Mouse (Mus musculus): ENCODE results near the gene Clk1. TPM values are rescaled to one million over a fixed set of nuclear protein-coding genes. Genes with fewer than 3 reads are reported as not detected.
A peak's percentile ranks its signal among the peaks of the same experiment; 100 is the strongest.

Gene Clk1
- polyA plus RNA-seq (2016; fragmentation: Nextera tagmentation; extraction: Ambion mirVana) = 123 and 145 TPM in 2 replicates

- no peaks in the 10 kb centered on the region for H3K9me3 ChIP-seq (replicated peaks)
- H3K27ac ChIP-seq (replicated peaks) = peak within 1 kb of the TSS; percentile 100
- H3K4me3 ChIP-seq = peak within 1 kb of the TSS; percentile 100
- peaks cover 36% of the 10 kb centered on the region for H3K36me3 ChIP-seq
- H3K27me3 ChIP-seq (ENCODE audit: low read depth, poor library complexity, severe bottlenecking) = no peaks in the 10 kb centered on the region
- under 1% methylated on average over 79 of the region's 79 CpGs for WGBS
- peak; percentile 93 for DNase-seq (ENCODE audit: low spot score)
- H3K4me1 ChIP-seq = peaks cover 21% of the 10 kb centered on the region
Observed at GRCm38 (mm10) chr1:58423371-58424248, at the start of gene Clk1. Gene Clk1 (minus strand): TSS chr1:58424066.

- H3K27me3 ChIP-seq (ENCODE audit: low read depth, poor library complexity, severe bottlenecking) = no peaks in the 10 kb centered on the region
- H3K36me3 ChIP-seq = peaks cover 98% of the 10 kb centered on the region
- DNase-seq (ENCODE audit: low spot score) = no peak
- no peaks in the 10 kb centered on the region for H3K9me3 ChIP-seq (replicated peaks)
- H3K4me1 ChIP-seq = no peaks in the 10 kb centered on the region
- 95% methylated on average over 4 of the region's 4 CpGs for WGBS
- H3K27ac ChIP-seq (replicated peaks) = no peak overlapping the region
- H3K4me3 ChIP-seq = no peak overlapping the region
Observed at GRCm38 (mm10) chr1:58465561-58465960, 41.7 kb upstream of the Clk1 start.

GRCm38 (mm10) chr1:58465042-58465441 is 41.2 kb upstream of the Clk1 start:
- Histone ChIP-seq H3K36me3 (peaks cover 98% of the 10 kb centered on the region), H3K4me3 (no peak overlapping the region), H3K27ac (replicated peaks) (no peak overlapping the region), H3K27me3 (ENCODE audit: low read depth, poor library complexity, severe bottlenecking) (no peaks in the 10 kb centered on the region), H3K4me1 (no peaks in the 10 kb centered on the region), H3K9me3 (replicated peaks) (no peaks in the 10 kb centered on the region)
- no peak for DNase-seq (ENCODE audit: low spot score)
- WGBS = 94% methylated on average over 4 of the region's 4 CpGs

- 94% methylated on average over 2 of the region's 2 CpGs for WGBS
Observed at GRCm38 (mm10) chr1:58463935-58464334, 40.1 kb upstream of the Clk1 start.

GRCm38 (mm10) chr1:58460566-58460965 is 36.7 kb upstream of the Clk1 start:
- 93% methylated on average over 3 of the region's 3 CpGs for WGBS

More at GRCm38 (mm10) chr1:58463935-58464334, 40.1 kb upstream of the Clk1 start:
- Histone ChIP-seq H3K27ac (replicated peaks) (no peak overlapping the region), H3K4me1 (no peaks in the 10 kb centered on the region), H3K9me3 (replicated peaks) (no peaks in the 10 kb centered on the region), H3K27me3 (ENCODE audit: low read depth, poor library complexity, severe bottlenecking) (no peaks in the 10 kb centered on the region), H3K36me3 (peaks cover 98% of the 10 kb centered on the region), H3K4me3 (no peak overlapping the region)
- no peak for DNase-seq (ENCODE audit: low spot score)

GRCm38 (mm10) chr1:58458867-58459266 is 35.0 kb upstream of the Clk1 start:
- DNase-seq (ENCODE audit: low spot score) = no peak

More at GRCm38 (mm10) chr1:58460566-58460965, 36.7 kb upstream of the Clk1 start:
- Histone ChIP-seq H3K4me3 (no peak overlapping the region), H3K4me1 (no peaks in the 10 kb centered on the region), H3K9me3 (replicated peaks) (no peaks in the 10 kb centered on the region), H3K27ac (replicated peaks) (no peak overlapping the region), H3K27me3 (ENCODE audit: low read depth, poor library complexity, severe bottlenecking) (no peaks in the 10 kb centered on the region), H3K36me3 (peaks cover 99% of the 10 kb centered on the region)
- no peak for DNase-seq (ENCODE audit: low spot score)

GRCm38 (mm10) chr1:58458175-58458574 is 34.3 kb upstream of the Clk1 start:
- no peaks in the 10 kb centered on the region for H3K4me1 ChIP-seq
- H3K27me3 ChIP-seq (ENCODE audit: low read depth, poor library complexity, severe bottlenecking) = no peaks in the 10 kb centered on the region
- H3K36me3 ChIP-seq = peaks cover 99% of the 10 kb centered on the region
- H3K27ac ChIP-seq (replicated peaks) = no peak overlapping the region
- WGBS = 94% methylated on average over 5 of the region's 5 CpGs
- no peaks in the 10 kb centered on the region for H3K9me3 ChIP-seq (replicated peaks)
- H3K4me3 ChIP-seq = no peak overlapping the region
- no peak for DNase-seq (ENCODE audit: low spot score)

More at GRCm38 (mm10) chr1:58458867-58459266, 35.0 kb upstream of the Clk1 start:
- 93% methylated on average over 2 of the region's 2 CpGs for WGBS
- no peak overlapping the region for H3K4me3 ChIP-seq
- H3K36me3 ChIP-seq = peaks cover 99% of the 10 kb centered on the region
- H3K27me3 ChIP-seq (ENCODE audit: low read depth, poor library complexity, severe bottlenecking) = no peaks in the 10 kb centered on the region
- H3K4me1 ChIP-seq = no peaks in the 10 kb centered on the region
- no peaks in the 10 kb centered on the region for H3K9me3 ChIP-seq (replicated peaks)
- H3K27ac ChIP-seq (replicated peaks) = no peak overlapping the region

GRCm38 (mm10) chr1:58454316-58454715 is 30.4 kb upstream of the Clk1 start:
- H3K27me3 ChIP-seq (ENCODE audit: low read depth, poor library complexity, severe bottlenecking) = no peaks in the 10 kb centered on the region
- DNase-seq (ENCODE audit: low spot score) = no peak
- no peaks in the 10 kb centered on the region for H3K9me3 ChIP-seq (replicated peaks)
- no peak overlapping the region for H3K27ac ChIP-seq (replicated peaks)
- 92% methylated on average over 6 of the region's 6 CpGs for WGBS
- peaks cover 95% of the 10 kb centered on the region for H3K36me3 ChIP-seq
- no peak overlapping the region for H3K4me3 ChIP-seq
- H3K4me1 ChIP-seq = no peaks in the 10 kb centered on the region

GRCm38 (mm10) chr1:58448396-58448795 is 24.5 kb upstream of the Clk1 start:
- H3K4me1 ChIP-seq = peaks cover 28% of the 10 kb centered on the region
- peaks cover 61% of the 10 kb centered on the region for H3K36me3 ChIP-seq
- no peaks in the 10 kb centered on the region for H3K9me3 ChIP-seq (replicated peaks)
- no peaks in the 10 kb centered on the region for H3K27me3 ChIP-seq (ENCODE audit: low read depth, poor library complexity, severe bottlenecking)
- no peak for DNase-seq (ENCODE audit: low spot score)
- H3K4me3 ChIP-seq = no peak overlapping the region
- WGBS = 92% methylated on average over 7 of the region's 7 CpGs
- no peak overlapping the region for H3K27ac ChIP-seq (replicated peaks)

GRCm38 (mm10) chr1:58447766-58448165 is 23.9 kb upstream of the Clk1 start:
- no peak overlapping the region for H3K4me3 ChIP-seq
- H3K27me3 ChIP-seq (ENCODE audit: low read depth, poor library complexity, severe bottlenecking) = no peaks in the 10 kb centered on the region
- DNase-seq (ENCODE audit: low spot score) = no peak
- no peaks in the 10 kb centered on the region for H3K9me3 ChIP-seq (replicated peaks)
- 96% methylated on average over 7 of the region's 7 CpGs for WGBS
- H3K4me1 ChIP-seq = peaks cover 28% of the 10 kb centered on the region
- H3K27ac ChIP-seq (replicated peaks) = no peak overlapping the region
- peaks cover 58% of the 10 kb centered on the region for H3K36me3 ChIP-seq

- Histone ChIP-seq H3K27me3 (ENCODE audit: low read depth, poor library complexity, severe bottlenecking) (no peaks in the 10 kb centered on the region), H3K36me3 (peaks cover 59% of the 10 kb centered on the region), H3K9me3 (replicated peaks) (no peaks in the 10 kb centered on the region), H3K27ac (replicated peaks) (peak overlapping the region; percentile 91), H3K4me1 (peaks cover 28% of the 10 kb centered on the region), H3K4me3 (peak overlapping the region; percentile 77)
- 16% methylated on average over 11 of the region's 11 CpGs for WGBS
- no peak for DNase-seq (ENCODE audit: low spot score)
Observed at GRCm38 (mm10) chr1:58445861-58446260, 22.0 kb upstream of the Clk1 start.

- Histone ChIP-seq H3K9me3 (replicated peaks) (no peaks in the 10 kb centered on the region), H3K27me3 (ENCODE audit: low read depth, poor library complexity, severe bottlenecking) (no peaks in the 10 kb centered on the region), H3K4me1 (peaks cover 28% of the 10 kb centered on the region), H3K27ac (replicated peaks) (peak within 1 kb of the TSS; percentile 91), H3K4me3 (peak within 1 kb of the TSS; percentile 77), H3K36me3 (peaks cover 59% of the 10 kb centered on the region)
- WGBS = under 1% methylated on average over 33 of the region's 33 CpGs
- peak; percentile 87 for DNase-seq (ENCODE audit: low spot score)
Observed at GRCm38 (mm10) chr1:58445143-58445722, 21.4 kb upstream of the Clk1 start, which contains the start of the genes Nif3l1 and Ppil3. Gene Nif3l1 (plus strand): TSS chr1:58445151. Gene Ppil3 (minus strand): TSS chr1:58445486.

- no peak for DNase-seq (ENCODE audit: low spot score)
- 14% methylated on average over 10 of the region's 10 CpGs for WGBS
- Histone ChIP-seq H3K36me3 (peaks cover 62% of the 10 kb centered on the region), H3K4me3 (peak overlapping the region; percentile 77), H3K9me3 (replicated peaks) (no peaks in the 10 kb centered on the region), H3K27ac (replicated peaks) (peak overlapping the region; percentile 91), H3K27me3 (ENCODE audit: low read depth, poor library complexity, severe bottlenecking) (no peaks in the 10 kb centered on the region), H3K4me1 (peaks cover 28% of the 10 kb centered on the region)
Observed at GRCm38 (mm10) chr1:58444691-58445090, 20.8 kb upstream of the Clk1 start.
